Mouse (Mus musculus) CH12.LX (cell line): ENCODE measurements around the gene Ate1. TPM values are rescaled to one million over a fixed set of nuclear protein-coding genes. Genes with fewer than 3 reads are reported as not detected.

Source experiments
- DNase-seq: peaks from one replicate; pipeline ENCODE4 v3.0.0-alpha.2; 2013; ENCODE audit errors: extremely low read depth
- H3K27ac ChIP-seq: 2 replicates; pipeline ENCODE4 v1.5.1; 2012; ENCODE audit warnings: low read depth, mild to moderate bottlenecking, control low read depth, moderate library complexity; ENCODE audit not compliant: insufficient read depth
- H3K27me3 ChIP-seq: replicated peaks from 2 replicates; pipeline ENCODE3; 2012; ENCODE audit warnings: inconsistent platforms
- H3K36me3 ChIP-seq, 2 experiments: replicated peaks in 1 of 2; 2 replicates each; pipeline versions ENCODE3 to v1.6.1; 2012; ENCODE audit warnings: inconsistent platforms in 1 of 2, low read length in 1 of 2, mild to moderate bottlenecking in 1 of 2, mixed read lengths in 1 of 2, moderate library complexity in 1 of 2; ENCODE audit not compliant: control insufficient read depth in 1 of 2, insufficient read depth in 1 of 2
- H3K4me1 ChIP-seq, 2 experiments: 2 replicates each; pipeline ENCODE4 v1.6.1; 2012; ENCODE audit warnings: inconsistent platforms in 1 of 2, moderate library complexity in 1 of 2; ENCODE audit not compliant: insufficient read depth in 2 of 2, control insufficient read depth in 1 of 2
- H3K4me2 ChIP-seq: 2 replicates; pipeline ENCODE4 v1.6.1; 2012; ENCODE audit warnings: low read depth, mild to moderate bottlenecking, control low read depth; ENCODE audit not compliant: poor library complexity, insufficient read depth, severe bottlenecking
- H3K4me3 ChIP-seq, 3 experiments: fragments of 150-350 bp in 1 of 3; sonication (generic) in 1 of 3; replicated peaks in 1 of 3; 2 replicates each; pipeline versions ENCODE3 to v1.5.1; 2011 to 2012; ENCODE audit warnings: low read depth in 2 of 3, low read length in 2 of 3, mild to moderate bottlenecking in 2 of 3, moderate library complexity in 2 of 3, control low read depth in 1 of 3, improper control_type of control experiment in 1 of 3, inconsistent platforms in 1 of 3, mixed read lengths in 1 of 3; ENCODE audit not compliant: poor library complexity in 1 of 3
- H3K79me2 ChIP-seq: replicated peaks from 2 replicates; pipeline ENCODE4 v1.6.1; 2012; ENCODE audit warnings: mild to moderate bottlenecking, moderate library complexity; ENCODE audit not compliant: control insufficient read depth, poor library complexity, insufficient read depth, severe bottlenecking; ENCODE audit errors: extremely low read depth
- H3K9ac ChIP-seq: 2 replicates; pipeline ENCODE4 v1.6.1; 2012; ENCODE audit warnings: low read depth, mild to moderate bottlenecking, control low read depth, moderate library complexity; ENCODE audit not compliant: insufficient read depth
- H3K9me3 ChIP-seq: replicated peaks from 2 replicates; pipeline ENCODE3; 2012; ENCODE audit warnings: low read length, inconsistent platforms, mixed read lengths
- BHLHE40 ChIP-seq: IDR thresholded peaks from 2 replicates; pipeline ENCODE4 v1.6.1; 2011; ENCODE audit warnings: mild to moderate bottlenecking, low read depth, low read length, improper control_type of control experiment
- CHD1 ChIP-seq: IDR thresholded peaks from 2 replicates; pipeline ENCODE4 v1.6.1; 2012; ENCODE audit warnings: low read depth, low read length, improper control_type of control experiment, inconsistent platforms
- CHD2 ChIP-seq: IDR thresholded peaks from 2 replicates; pipeline ENCODE4 v1.6.1; 2011; ENCODE audit warnings: low read length, improper control_type of control experiment
- E2F4 ChIP-seq: IDR thresholded peaks from 2 replicates; pipeline ENCODE4 v1.6.1; 2011; ENCODE audit warnings: low read depth, low read length, improper control_type of control experiment; ENCODE audit not compliant: insufficient replicate concordance
- EP300 ChIP-seq: IDR thresholded peaks from 2 replicates; pipeline ENCODE4 v1.6.1; 2011; ENCODE audit warnings: low read length, improper control_type of control experiment
- HCFC1 ChIP-seq: IDR thresholded peaks from 2 replicates; pipeline ENCODE4 v1.6.1; 2012; ENCODE audit warnings: low read depth, mild to moderate bottlenecking, inconsistent platforms, low read length, improper control_type of control experiment
- JUND ChIP-seq: conservative IDR thresholded peaks from 2 replicates; pipeline ENCODE4 v1.6.1; 2011; ENCODE audit warnings: low read depth, low read length, improper control_type of control experiment
- KAT2A ChIP-seq: IDR thresholded peaks from 2 replicates; pipeline ENCODE4 v1.6.1; 2012; ENCODE audit warnings: low read length, improper control_type of control experiment, inconsistent platforms; ENCODE audit not compliant: insufficient replicate concordance
- MAFK ChIP-seq: IDR thresholded peaks from 2 replicates; pipeline ENCODE4 v1.6.1; 2011; ENCODE audit warnings: low read length, improper control_type of control experiment; ENCODE audit not compliant: insufficient replicate concordance
- MXI1 ChIP-seq: IDR thresholded peaks from 2 replicates; pipeline ENCODE4 v1.6.1; 2011; ENCODE audit warnings: mild to moderate bottlenecking, low read depth, low read length, improper control_type of control experiment
- POLR2A ChIP-seq: IDR thresholded peaks from 2 replicates; pipeline ENCODE4 v1.6.1; 2011; ENCODE audit warnings: low read depth, mild to moderate bottlenecking, improper control_type of control experiment, low read length
- RAD21 ChIP-seq: IDR thresholded peaks from 2 replicates; pipeline ENCODE4 v1.6.1; 2011; ENCODE audit warnings: low read depth, mild to moderate bottlenecking, low read length, improper control_type of control experiment, moderate library complexity
- RCOR1 ChIP-seq: conservative IDR thresholded peaks from 2 replicates; pipeline ENCODE4 v1.6.1; 2012; ENCODE audit warnings: low read depth, mild to moderate bottlenecking, inconsistent platforms, low read length, improper control_type of control experiment
- SIN3A ChIP-seq: IDR thresholded peaks from 2 replicates; pipeline ENCODE4 v1.6.1; 2012; ENCODE audit warnings: low read length, improper control_type of control experiment, inconsistent platforms
- SMC3 ChIP-seq: IDR thresholded peaks from 2 replicates; pipeline ENCODE4 v1.6.1; 2011; ENCODE audit warnings: low read depth, low read length, improper control_type of control experiment
- TBP ChIP-seq: conservative IDR thresholded peaks from 2 replicates; pipeline ENCODE4 v1.6.1; 2011; ENCODE audit warnings: low read depth, low read length, improper control_type of control experiment
- UBTF ChIP-seq: IDR thresholded peaks from 2 replicates; pipeline ENCODE4 v1.6.1; 2012; ENCODE audit warnings: low read depth, mild to moderate bottlenecking, inconsistent platforms, low read length, improper control_type of control experiment, moderate library complexity
- USF1 ChIP-seq: IDR thresholded peaks from 2 replicates; pipeline ENCODE4 v1.6.1; 2014; ENCODE audit warnings: low read depth, mild to moderate bottlenecking, inconsistent platforms, low read length, improper control_type of control experiment
- ZC3H11A ChIP-seq: IDR thresholded peaks from 2 replicates; pipeline ENCODE4 v1.6.1; 2012; ENCODE audit warnings: low read depth, mild to moderate bottlenecking, inconsistent platforms, low read length, improper control_type of control experiment
- ZMIZ1 ChIP-seq: IDR thresholded peaks from 2 replicates; pipeline ENCODE4 v1.6.1; 2012; ENCODE audit warnings: low read depth, mild to moderate bottlenecking, inconsistent platforms, low read length, improper control_type of control experiment
- ZNF384 ChIP-seq: IDR thresholded peaks from 2 replicates; pipeline ENCODE4 v1.6.1; 2012; ENCODE audit warnings: low read depth, low read length, improper control_type of control experiment, inconsistent platforms
- dilution Hi-C: fragments of 300-500 bp; cut with MboI; formaldehyde crosslinking; loops from 2 replicates; pipeline ENCODE4 v1.14.3; 2020; ENCODE audit warnings: low sequenced_read_pairs; ENCODE audit not compliant: extremely low pct_unique_long_range_greater_than_20kb, extremely low pct_ligation_motif_present
- in situ Hi-C: fragments of 300-500 bp; cut with MboI; formaldehyde crosslinking; loops from 3 replicates; pipeline ENCODE4 v1.14.3; 2019; ENCODE audit warnings: low sequenced_read_pairs, low pct_ligation_motif_present, low pct_unique_long_range_greater_than_20kb, mixed read lengths
- polyA plus RNA-seq: library from polyadenylated mRNA; unstranded; fragments of >175 nt; gene quantifications from 2 replicates; pipeline ENCODE4 v1.2.1, GENCODE M21; 2012; ENCODE audit warnings: low read depth; ENCODE audit not compliant: insufficient read length
- total RNA-seq, 2 experiments: library from RNA; depleted of rRNA; stranded (reverse); fragments of 300-350 nt in 1 of 2; fragments of >200 nt in 1 of 2; gene quantifications; 2 replicates each; pipeline ENCODE4 v1.2.3; 2012 to 2014

Gene Ate1
- total and polyA plus RNA-seq, 3 experiments, result 12.2 to 15.4 (median 14.3) TPM

DNA sequence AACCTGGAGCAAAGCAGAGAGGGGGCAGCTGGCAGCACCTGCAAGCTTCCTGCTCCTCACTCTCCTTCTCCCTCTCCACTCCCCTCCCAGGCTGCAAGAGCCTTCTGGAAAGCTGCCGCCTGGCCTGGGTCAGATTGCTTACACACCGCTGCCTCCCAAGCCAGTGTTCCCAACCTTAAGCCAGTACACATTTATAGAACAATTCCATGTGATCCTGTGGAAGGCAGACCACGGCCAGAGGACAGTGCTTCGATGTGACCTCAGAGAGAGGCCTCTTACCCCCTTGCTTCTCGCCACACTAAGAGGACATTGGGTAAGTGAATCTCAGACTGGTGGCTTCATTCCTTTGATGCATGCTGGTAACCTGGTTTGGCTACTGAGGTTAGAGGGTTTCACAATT lies 32.6 kb upstream of the Ate1 start:
- Histone ChIP-seq H3K79me2 (no peaks in the 10 kb centered on the region), H3K27ac (no peak overlapping the region), H3K27me3 (peaks cover 54% of the 10 kb centered on the region), H3K9me3 (peaks cover 12% of the 10 kb centered on the region), H3K4me3 (no peak overlapping the region), H3K4me2 (no peak overlapping the region), H3K9ac (no peak overlapping the region), H3K36me3 (no peaks in the 10 kb centered on the region), H3K4me1 (peaks cover 2% of the 10 kb centered on the region in 2 experiments; a peak in 3 of 4 replicates)
- no peak for DNase-seq
- in situ Hi-C loops (no loop called here), dilution Hi-C loops (no loop called here)
- no peak for TF ChIP-seq TBP
- no peak for TF ChIP-seq KAT2A
- no peak for TF ChIP-seq MAFK
- no peak for TF ChIP-seq BHLHE40
- TF ChIP-seq CHD2, result no peak
- TF ChIP-seq HCFC1, result no peak
- no peak for TF ChIP-seq POLR2A
- TF ChIP-seq ZC3H11A, result no peak
- no peak for TF ChIP-seq E2F4
- no peak for TF ChIP-seq SIN3A
- no peak for TF ChIP-seq ZNF384
- no peak for TF ChIP-seq SMC3
- TF ChIP-seq UBTF, result no peak

DNA sequence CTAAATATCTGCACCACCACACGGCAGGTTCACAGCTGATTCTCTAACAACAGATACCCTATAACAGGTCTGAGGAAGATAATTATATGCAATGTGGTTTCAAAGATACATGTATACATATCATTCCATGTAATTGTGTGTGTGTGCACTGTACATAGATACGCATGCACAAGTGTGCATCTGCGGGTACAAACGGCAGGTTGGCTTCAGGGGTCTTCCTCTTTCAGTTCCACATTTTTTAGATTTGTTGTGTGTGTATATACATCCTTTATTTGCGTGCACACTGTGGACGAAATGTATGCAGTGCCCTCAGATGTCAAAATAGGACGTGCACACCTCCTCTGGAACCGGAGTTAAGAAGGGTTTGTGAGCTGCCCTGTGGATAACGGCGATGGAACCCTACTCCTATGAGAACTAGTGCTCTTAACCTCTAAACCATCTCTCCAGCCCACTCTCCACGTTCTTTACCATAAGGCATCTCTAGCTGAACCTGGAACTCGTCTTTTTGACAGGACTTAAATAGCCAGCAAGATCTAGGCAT lies 27.5 kb upstream of the Ate1 start:
- in situ Hi-C loops (no loop called here), dilution Hi-C loops (no loop called here)
- H3K27ac ChIP-seq, result no peak overlapping the region
- H3K9ac ChIP-seq, result no peak overlapping the region
- H3K4me1 ChIP-seq, result peaks cover 10 to 21% of the 10 kb centered on the region in 2 experiments; a peak in 3 of 4 replicates
- peak overlapping the region; percentile 70 for H3K4me2 ChIP-seq
- H3K27me3 ChIP-seq, result peaks cover 24% of the 10 kb centered on the region
- H3K36me3 ChIP-seq, result peaks cover 16 to 26% of the 10 kb centered on the region in 2 experiments
- peaks cover 28% of the 10 kb centered on the region for H3K79me2 ChIP-seq
- no peak for DNase-seq
- TF ChIP-seq JUND (no peak), KAT2A (no peak), SMC3 (no peak), RAD21 (no peak), HCFC1 (no peak), TBP (no peak), EP300 (no peak), MXI1 (no peak), ZMIZ1 (no peak), UBTF (no peak), ZNF384 (no peak), RCOR1 (no peak), E2F4 (no peak), CHD1 (no peak), USF1 (no peak)
- TF ChIP-seq, all 38 proteins: peak for 0
- Histone ChIP-seq H3K4me3 (no peak overlapping the region), H3K9me3 (peaks cover 12% of the 10 kb centered on the region)
